Mouse (Mus musculus) ES-E14 (cell line): ENCODE results near the gene Agpat1. TPM values are rescaled to one million over a fixed set of nuclear protein-coding genes. Genes with fewer than 3 reads are reported as not detected.

Source experiments
- DNase-seq: peaks from one replicate; pipeline ENCODE4 v3.0.0-alpha.2; 2013; ENCODE audit warnings: low read depth, low spot score
- H3K27ac ChIP-seq: 2 replicates; pipeline ENCODE4 v1.5.1; 2012; ENCODE audit warnings: low read depth, mild to moderate bottlenecking, low read length, moderate library complexity, mixed read lengths; ENCODE audit not compliant: poor library complexity, insufficient read depth, severe bottlenecking
- H3K36me3 ChIP-seq: 2 replicates; pipeline ENCODE4 v1.6.1; 2012; ENCODE audit warnings: mild to moderate bottlenecking, low read length, moderate library complexity, mixed read lengths; ENCODE audit not compliant: control insufficient read depth, poor library complexity, insufficient read depth, severe bottlenecking
- H3K4me1 ChIP-seq, 2 experiments: fragments of 150-350 bp in 1 of 2; sonication (generic) in 1 of 2; 2 replicates each; pipeline ENCODE4 v1.6.1; 2012; ENCODE audit warnings: low read length in 2 of 2, mild to moderate bottlenecking in 1 of 2, mixed read lengths in 1 of 2; ENCODE audit not compliant: control insufficient read depth in 2 of 2, insufficient read depth in 2 of 2, poor library complexity in 1 of 2
- H3K4me3 ChIP-seq, 2 experiments: fragments of 150-350 bp in 1 of 2; sonication (generic) in 1 of 2; 2 replicates each; pipeline ENCODE4 v1.5.1; 2012; ENCODE audit warnings: low read length in 2 of 2, low read depth in 1 of 2, mild to moderate bottlenecking in 1 of 2, mixed read lengths in 1 of 2; ENCODE audit not compliant: insufficient read depth in 1 of 2, poor library complexity in 1 of 2, severe bottlenecking in 1 of 2
- H3K9ac ChIP-seq: 2 replicates; pipeline ENCODE4 v1.6.1; 2012; ENCODE audit warnings: low read depth, mild to moderate bottlenecking, low read length, mixed read lengths; ENCODE audit not compliant: poor library complexity, insufficient read depth, severe bottlenecking
- H3K9me3 ChIP-seq: fragments of 150-350 bp; sonication (generic); 2 replicates; pipeline ENCODE4 v1.6.1; 2012; ENCODE audit warnings: low read depth, mild to moderate bottlenecking, low read length; ENCODE audit not compliant: control insufficient read depth, insufficient read depth
- CHD2 ChIP-seq: IDR thresholded peaks from 2 replicates; pipeline ENCODE4 v1.6.1; 2014; ENCODE audit warnings: mild to moderate bottlenecking, low read depth, low read length, inconsistent platforms
- HCFC1 ChIP-seq: IDR thresholded peaks from 2 replicates; pipeline ENCODE4 v1.6.1; 2012; ENCODE audit warnings: low read length, inconsistent platforms, borderline replicate concordance; ENCODE audit not compliant: insufficient read depth
- MAFK ChIP-seq: IDR thresholded peaks from 2 replicates; pipeline ENCODE4 v1.6.1; 2014; ENCODE audit warnings: mild to moderate bottlenecking, low read depth, low read length, inconsistent platforms; ENCODE audit not compliant: insufficient read depth
- ZC3H11A ChIP-seq: IDR thresholded peaks from 2 replicates; pipeline ENCODE4 v1.6.1; 2012; ENCODE audit warnings: low read depth, mild to moderate bottlenecking, inconsistent platforms, low read length, borderline replicate concordance
- ZNF384 ChIP-seq: IDR thresholded peaks from 2 replicates; pipeline ENCODE4 v1.6.1; 2012; ENCODE audit warnings: low read depth, low read length, inconsistent platforms
- in situ Hi-C, 2 experiments: fragments of 600-800 bp; cut with MboI; formaldehyde crosslinking; loops; one replicate each; pipeline ENCODE4 v1.15.1; 2025; ENCODE audit warnings: low sequenced_read_pairs in 2 of 2, inconsistent platforms in 1 of 2; ENCODE audit not compliant: unreplicated experiment in 2 of 2
- total RNA-seq: library from RNA; depleted of rRNA; stranded (reverse); fragments of 300-350 nt; gene quantifications from 2 replicates; pipeline ENCODE4 v1.2.3, GENCODE M21; 2012

The Agpat1 gene
- total RNA-seq, 1 experiment, result 62.7 TPM

DNA sequence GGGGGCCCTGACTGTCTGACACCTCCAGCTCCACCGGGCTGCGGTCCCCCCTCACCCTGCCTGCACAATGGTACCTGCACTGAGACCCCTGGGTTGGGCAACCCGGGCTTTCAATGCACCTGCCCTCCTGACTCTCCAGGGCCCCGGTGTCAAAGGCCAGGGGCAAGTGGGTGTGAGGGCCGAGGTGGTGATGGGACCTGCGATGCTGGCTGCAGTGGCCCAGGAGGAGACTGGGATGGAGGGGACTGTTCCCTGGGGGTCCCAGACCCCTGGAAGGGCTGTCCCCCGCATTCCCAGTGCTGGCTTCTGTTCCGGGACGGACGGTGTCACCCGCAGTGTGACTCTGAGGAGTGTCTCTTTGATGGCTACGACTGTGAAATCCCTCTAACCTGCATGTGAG, 21.5 kb upstream of the Agpat1 start:
- no peaks in the 10 kb centered on the region for H3K9me3 ChIP-seq
- H3K27ac ChIP-seq, result no peak overlapping the region
- in situ Hi-C loops, result no loop called here
- no peak for TF ChIP-seq ZNF384
- no peak for TF ChIP-seq MAFK
- no peak for TF ChIP-seq HCFC1
- no peak for TF ChIP-seq CHD2
- TF ChIP-seq ZC3H11A, result no peak
- H3K36me3 ChIP-seq, result no peaks in the 10 kb centered on the region
- H3K4me1 ChIP-seq, result 0 out of 4 replicates have a peak, but pooled peaks cover 0 to 3% of the 10 kb centered on the region in 2 experiments
- no peak overlapping the region for H3K9ac ChIP-seq
- no peak for DNase-seq
- no peak overlapping the region for H3K4me3 ChIP-seq

- H3K4me3 ChIP-seq, result no peak overlapping the region
- no peak overlapping the region for H3K27ac ChIP-seq
Measured at GRCm38 (mm10) chr17:34583397-34583796, 20.7 kb upstream of the Agpat1 start.

GRCm38 (mm10) chr17:34583819-34584218, 20.2 kb upstream of the Agpat1 start:
- in situ Hi-C loops, result no loop called here
- H3K9me3 ChIP-seq, result no peaks in the 10 kb centered on the region
- no peaks in the 10 kb centered on the region for H3K36me3 ChIP-seq
- H3K27ac ChIP-seq, result no peak overlapping the region
- H3K9ac ChIP-seq, result no peak overlapping the region
- H3K4me1 ChIP-seq, result peaks cover 6 to 7% of the 10 kb centered on the region in 2 experiments; a peak in 3 of 4 replicates
- no peak for DNase-seq
- H3K4me3 ChIP-seq, result no peak overlapping the region
- TF ChIP-seq MAFK (no peak), ZC3H11A (no peak), HCFC1 (no peak), ZNF384 (no peak), CHD2 (no peak)

More at GRCm38 (mm10) chr17:34583397-34583796, 20.7 kb upstream of the Agpat1 start:
- no peaks in the 10 kb centered on the region for H3K9me3 ChIP-seq
- H3K9ac ChIP-seq, result no peak overlapping the region
- no peak for TF ChIP-seq HCFC1
- no peak for DNase-seq
- in situ Hi-C loops, result no loop called here
- peaks cover 2 to 5% of the 10 kb centered on the region in 2 experiments; a peak in 1 of 4 replicates for H3K4me1 ChIP-seq
- no peaks in the 10 kb centered on the region for H3K36me3 ChIP-seq

GRCm38 (mm10) chr17:34585121-34585520, 18.9 kb upstream of the Agpat1 start:
- peaks cover 10 to 16% of the 10 kb centered on the region in 2 experiments for H3K4me1 ChIP-seq
- no peak overlapping the region for H3K9ac ChIP-seq
- no peaks in the 10 kb centered on the region for H3K9me3 ChIP-seq
- no peak overlapping the region for H3K4me3 ChIP-seq
- H3K27ac ChIP-seq, result no peak overlapping the region
- no peak for TF ChIP-seq ZC3H11A
- no peak for TF ChIP-seq CHD2
- no peak for DNase-seq
- H3K36me3 ChIP-seq, result no peaks in the 10 kb centered on the region
- in situ Hi-C loops, result no loop called here
